Mouse (Mus musculus): ENCODE data around the gene Fam189a1. TPM values are rescaled to one million over a fixed set of nuclear protein-coding genes. Genes with fewer than 3 reads are reported as not detected.
A peak's percentile ranks its signal among the peaks of the same experiment; 100 is the strongest.

The Fam189a1 gene
- total and polyA plus RNA-seq, 3 experiments = 0.10 TPM; not detected in 2

- in situ Hi-C loops (cut with MboI; ENCODE audit: low pct_ligation_motif_present, low pct_unique_long_range_greater_than_20kb, low sequenced_read_pairs) (no loop called here), dilution Hi-C loops (cut with MboI; ENCODE audit: extremely low pct_ligation_motif_present, extremely low pct_unique_long_range_greater_than_20kb, low sequenced_read_pairs) (no loop called here)
- H3K27ac ChIP-seq (ENCODE audit: insufficient read depth, low read depth) = no peak overlapping the region
- H3K79me2 ChIP-seq (replicated peaks; ENCODE audit: control insufficient read depth, extremely low read depth, insufficient read depth, poor library complexity, severe bottlenecking) = no peaks in the 10 kb centered on the region
- no peaks in the 10 kb centered on the region for H3K9me3 ChIP-seq (replicated peaks; ENCODE audit: low read length)
- H3K9ac ChIP-seq (ENCODE audit: insufficient read depth, low read depth) = no peak overlapping the region
- no peak overlapping the region for H3K4me2 ChIP-seq (ENCODE audit: insufficient read depth, low read depth, poor library complexity, severe bottlenecking)
- no peaks in the 10 kb centered on the region for H3K4me1 ChIP-seq (ENCODE audit: control insufficient read depth in 1 of 2, insufficient read depth in 2 of 2)
- no peak for DNase-seq (ENCODE audit: extremely low read depth)
- H3K4me3 ChIP-seq (replicated peaks in 1 of 3; ENCODE audit: low read depth in 2 of 3, low read length in 2 of 3, poor library complexity in 1 of 3) = no peak overlapping the region
- no peak for TF ChIP-seq POLR2A (IDR thresholded peaks at IDR 0.05; ENCODE audit: low read depth, low read length)
- TF ChIP-seq MAX (IDR thresholded peaks at IDR 0.05; ENCODE audit: low read length) = no peak
- peak in 1 of 2 experiments; percentile 13; a peak in 1 of 4 replicates for TF ChIP-seq CTCF (conservative IDR thresholded peaks at IDR 0.05 in 1 of 2, IDR thresholded peaks at IDR 0.05 in 1 of 2; ENCODE audit: low read depth in 2 of 2, low read length in 2 of 2)
- TF ChIP-seq NELFE (IDR thresholded peaks at IDR 0.05; ENCODE audit: low read depth, low read length) = no peak
- H3K36me3 ChIP-seq (replicated peaks in 1 of 2; ENCODE audit: control insufficient read depth in 1 of 2, insufficient read depth in 1 of 2, low read length in 1 of 2) = no peaks in the 10 kb centered on the region
- H3K27me3 ChIP-seq (replicated peaks) = no peaks in the 10 kb centered on the region
Observed at GRCm38 (mm10) chr7:64821081-64821480, 335.3 kb downstream of the Fam189a1 start.

GRCm38 (mm10) chr7:64819683-64820082 lies 336.7 kb downstream of the Fam189a1 start:
- Histone ChIP-seq H3K9me3 (replicated peaks; ENCODE audit: low read length) (no peaks in the 10 kb centered on the region), H3K36me3 (replicated peaks in 1 of 2; ENCODE audit: control insufficient read depth in 1 of 2, insufficient read depth in 1 of 2, low read length in 1 of 2) (no peaks in the 10 kb centered on the region), H3K4me2 (ENCODE audit: insufficient read depth, low read depth, poor library complexity, severe bottlenecking) (no peak overlapping the region), H3K4me1 (ENCODE audit: control insufficient read depth in 1 of 2, insufficient read depth in 2 of 2) (no peaks in the 10 kb centered on the region), H3K79me2 (replicated peaks; ENCODE audit: control insufficient read depth, extremely low read depth, insufficient read depth, poor library complexity, severe bottlenecking) (no peaks in the 10 kb centered on the region), H3K4me3 (replicated peaks in 1 of 3; ENCODE audit: low read depth in 2 of 3, low read length in 2 of 3, poor library complexity in 1 of 3) (no peak overlapping the region), H3K9ac (ENCODE audit: insufficient read depth, low read depth) (no peak overlapping the region), H3K27ac (ENCODE audit: insufficient read depth, low read depth) (no peak overlapping the region), H3K27me3 (replicated peaks) (no peaks in the 10 kb centered on the region)
- no peak for DNase-seq (ENCODE audit: extremely low read depth)
- TF ChIP-seq MEF2A (IDR thresholded peaks at IDR 0.05; ENCODE audit: borderline replicate concordance, low read depth, low read length) (no peak), CHD2 (IDR thresholded peaks at IDR 0.05; ENCODE audit: low read length) (no peak), NRF1 (IDR thresholded peaks at IDR 0.05; ENCODE audit: low read depth, low read length) (no peak), JUN (IDR thresholded peaks at IDR 0.05; ENCODE audit: insufficient read depth, low read depth, low read length) (no peak), UBTF (IDR thresholded peaks at IDR 0.05; ENCODE audit: low read depth, low read length) (no peak), ETS1 (conservative IDR thresholded peaks at IDR 0.05; ENCODE audit: low read depth, low read length) (no peak), JUND (conservative IDR thresholded peaks at IDR 0.05; ENCODE audit: low read depth, low read length) (no peak), ZNF384 (IDR thresholded peaks at IDR 0.05; ENCODE audit: low read depth, low read length) (no peak), IRF4 (IDR thresholded peaks at IDR 0.05; ENCODE audit: low read depth, low read length) (no peak), RAD21 (IDR thresholded peaks at IDR 0.05; ENCODE audit: low read depth, low read length) (no peak), EP300 (IDR thresholded peaks at IDR 0.05; ENCODE audit: low read length) (no peak), ZC3H11A (IDR thresholded peaks at IDR 0.05; ENCODE audit: low read depth, low read length) (no peak), E2F4 (IDR thresholded peaks at IDR 0.05; ENCODE audit: insufficient replicate concordance, low read depth, low read length) (no peak), TCF12 (IDR thresholded peaks at IDR 0.05; ENCODE audit: low read depth, low read length) (no peak), SMC3 (IDR thresholded peaks at IDR 0.05; ENCODE audit: low read depth, low read length) (no peak), MXI1 (IDR thresholded peaks at IDR 0.05; ENCODE audit: low read depth, low read length) (no peak), MAZ (IDR thresholded peaks at IDR 0.05; ENCODE audit: low read depth, low read length) (no peak), POLR2A (IDR thresholded peaks at IDR 0.05; ENCODE audit: low read depth, low read length) (no peak)
- dilution Hi-C loops (cut with MboI; ENCODE audit: extremely low pct_ligation_motif_present, extremely low pct_unique_long_range_greater_than_20kb, low sequenced_read_pairs) (no loop called here), in situ Hi-C loops (cut with MboI; ENCODE audit: low pct_ligation_motif_present, low pct_unique_long_range_greater_than_20kb, low sequenced_read_pairs) (no loop called here)
